Mouse (Mus musculus): ENCODE results near the gene Bdkrb1.
A peak's percentile ranks its signal among the peaks of the same experiment; 100 is the strongest.

The Bdkrb1 gene

GRCm38 (mm10) chr12:105598503-105598902 lies 4.4 kb upstream of the Bdkrb1 start:
- no peak for DNase-seq (ENCODE audit: low read depth, low spot score)

DNA sequence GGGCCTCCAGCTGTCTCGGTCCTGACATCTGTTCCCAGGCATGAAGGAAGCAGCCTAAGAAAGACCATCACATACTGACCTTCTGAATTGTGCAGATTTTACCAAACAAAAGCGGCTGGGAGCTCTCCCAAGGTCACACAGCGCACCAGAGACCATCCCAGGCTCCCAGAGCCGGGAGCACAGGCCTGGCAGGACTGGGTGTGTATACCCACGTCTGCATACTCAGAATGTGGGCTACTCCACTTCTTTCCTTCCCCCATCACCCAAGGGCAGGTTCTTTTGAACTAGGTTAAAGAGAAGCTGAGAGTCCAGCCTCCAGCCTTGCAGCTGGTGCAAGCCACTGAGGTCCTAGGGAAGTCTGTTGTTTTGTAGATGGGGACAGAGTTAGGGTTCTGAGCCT lies 3.8 kb upstream of the Bdkrb1 start:
- no peak for DNase-seq (ENCODE audit: low read depth, low spot score)

GRCm38 (mm10) chr12:105601586-105601985 lies 1.3 kb upstream of the Bdkrb1 start:
- DNase-seq (ENCODE audit: low read depth, low spot score), result no peak

GRCm38 (mm10) chr12:105603904-105604303 lies 1.0 kb downstream of the Bdkrb1 start:
- DNase-seq (ENCODE audit: low read depth, low spot score), result no peak

DNA sequence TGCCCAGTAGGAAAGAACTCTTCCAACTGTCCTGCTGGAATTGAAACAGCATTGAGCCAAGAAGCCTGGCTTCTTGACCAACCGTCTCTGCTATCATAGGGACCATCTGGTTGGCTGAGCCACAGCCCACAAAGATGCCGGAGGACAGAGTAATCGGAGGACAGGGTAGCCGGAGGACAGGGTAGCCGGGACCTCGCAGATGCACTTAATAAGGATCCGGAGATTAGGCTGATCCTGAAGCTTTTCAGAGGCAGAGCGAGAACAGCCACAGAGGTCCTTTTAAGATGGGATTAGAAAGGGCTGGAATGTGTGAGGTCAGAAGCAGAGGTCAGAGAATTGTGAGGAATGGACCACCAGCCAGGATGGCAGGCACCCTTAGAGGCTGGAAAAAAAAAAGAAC lies 2.3 kb downstream of the Bdkrb1 start:
- no peak for DNase-seq (ENCODE audit: low read depth, low spot score)

DNA sequence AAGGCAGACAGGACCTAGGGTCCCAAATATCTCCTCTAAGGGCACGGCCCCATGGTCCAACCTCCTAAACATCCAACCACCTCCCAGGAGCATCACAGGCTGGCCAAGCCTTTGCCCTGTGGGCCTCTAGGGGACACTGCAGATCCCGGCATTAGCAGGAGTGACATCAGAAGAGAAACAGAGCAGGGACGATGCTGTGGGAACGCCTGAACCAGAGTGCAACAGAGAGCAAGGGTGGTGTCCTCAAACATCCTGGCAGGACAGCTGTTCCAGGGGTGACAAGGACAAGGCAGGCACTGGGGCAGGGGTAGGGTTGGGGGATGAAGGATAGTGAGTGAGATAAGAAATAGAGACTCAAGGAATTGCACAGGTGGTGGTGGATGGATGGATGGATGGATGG lies 4.0 kb downstream of the Bdkrb1 start:
- no peak for DNase-seq (ENCODE audit: low read depth, low spot score)

DNA sequence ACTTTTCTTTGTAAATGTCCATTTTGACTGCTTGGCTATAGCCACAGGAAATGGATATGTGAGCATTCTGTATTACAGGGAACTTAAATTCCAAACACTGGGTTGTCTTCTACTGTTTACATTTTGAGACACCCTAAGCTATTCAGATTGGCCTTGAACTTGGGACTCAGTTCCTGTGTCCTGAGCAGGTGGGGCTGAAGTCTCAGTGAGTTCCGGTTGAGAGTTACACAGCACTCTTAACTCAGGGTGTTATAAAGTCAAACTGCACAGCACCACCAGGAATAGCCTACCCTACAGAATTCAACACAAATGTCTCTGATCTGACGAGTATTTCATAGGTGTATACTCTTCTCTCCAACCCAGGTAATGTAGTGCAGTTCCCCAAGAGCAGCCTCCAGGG lies 8.2 kb downstream of the Bdkrb1 start:
- DNase-seq (ENCODE audit: low read depth, low spot score), result no peak

DNA sequence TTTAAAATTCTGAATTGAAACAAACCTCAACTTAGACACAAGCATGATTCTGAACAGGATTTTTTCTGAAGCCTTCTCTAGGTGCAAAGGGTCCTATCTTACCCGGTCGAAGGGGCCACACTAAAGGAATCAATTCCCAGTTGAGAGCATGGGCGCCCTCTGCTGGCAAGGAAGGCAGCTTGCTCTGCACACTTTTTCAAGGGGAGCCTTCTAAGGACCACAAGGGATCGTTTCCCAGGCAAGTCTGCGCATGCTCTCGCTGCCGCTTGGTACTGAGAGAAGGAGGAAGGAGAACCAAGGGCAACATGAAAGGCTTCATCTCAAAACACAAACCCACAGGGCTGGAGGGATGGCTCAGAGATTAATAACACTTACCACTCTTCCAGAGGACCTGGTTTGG lies 8.9 kb downstream of the Bdkrb1 start:
- DNase-seq (ENCODE audit: low read depth, low spot score), result peak; percentile 61

- no peak for DNase-seq (ENCODE audit: low read depth, low spot score)
Measured at GRCm38 (mm10) chr12:105613559-105613958, 10.7 kb downstream of the Bdkrb1 start.

- DNase-seq (ENCODE audit: low read depth, low spot score), result no peak
Measured at GRCm38 (mm10) chr12:105622048-105622447, 19.2 kb downstream of the Bdkrb1 start.

DNA sequence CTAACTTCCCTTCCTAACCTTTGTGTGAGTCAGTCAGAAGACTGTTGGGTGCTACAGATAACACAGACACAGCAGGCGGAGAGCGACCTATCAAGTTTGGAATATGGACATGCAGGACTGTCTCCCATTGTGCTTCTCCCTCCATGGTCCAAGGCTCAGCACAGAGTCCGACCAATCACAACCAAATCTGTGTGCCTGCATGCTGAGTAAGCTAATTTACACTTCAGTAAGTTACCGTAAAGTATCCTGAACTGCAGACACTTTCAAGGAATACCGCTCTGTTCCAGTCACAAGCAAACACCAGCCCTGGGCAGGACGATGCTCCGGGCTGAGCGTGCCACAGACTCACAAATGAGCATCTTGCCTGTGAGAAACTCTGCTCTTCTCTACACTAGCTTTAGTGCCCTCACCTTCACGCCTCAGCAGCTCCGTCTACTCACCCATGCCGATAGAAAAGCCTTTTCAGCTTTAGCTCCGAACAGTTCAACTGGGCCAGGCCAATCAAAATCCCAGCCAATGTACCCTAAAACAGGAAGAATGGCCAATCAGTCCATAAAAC lies 20.2 kb downstream of the Bdkrb1 start:
- DNase-seq (ENCODE audit: low read depth, low spot score), result no peak

DNA sequence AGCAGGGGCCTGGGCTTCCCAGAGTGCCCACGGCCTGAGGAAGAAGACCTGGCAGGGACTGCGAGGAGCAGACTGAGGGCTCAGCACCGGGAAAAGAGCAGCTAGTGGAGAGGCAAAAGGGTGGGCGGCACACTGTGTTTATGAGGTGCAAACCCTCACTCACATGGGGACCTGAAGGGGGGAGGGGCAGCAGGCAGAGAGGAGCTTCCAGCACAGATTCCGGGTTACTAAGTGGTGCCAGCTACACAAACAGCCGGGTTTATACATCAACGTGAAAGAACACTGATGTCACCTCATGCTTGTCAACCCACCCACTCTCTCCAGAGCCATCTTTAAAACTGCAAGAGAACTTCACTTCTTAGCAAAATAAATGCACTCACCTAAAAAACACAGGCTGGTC lies 22.9 kb downstream of the Bdkrb1 start:
- no peak for DNase-seq (ENCODE audit: low read depth, low spot score)

DNA sequence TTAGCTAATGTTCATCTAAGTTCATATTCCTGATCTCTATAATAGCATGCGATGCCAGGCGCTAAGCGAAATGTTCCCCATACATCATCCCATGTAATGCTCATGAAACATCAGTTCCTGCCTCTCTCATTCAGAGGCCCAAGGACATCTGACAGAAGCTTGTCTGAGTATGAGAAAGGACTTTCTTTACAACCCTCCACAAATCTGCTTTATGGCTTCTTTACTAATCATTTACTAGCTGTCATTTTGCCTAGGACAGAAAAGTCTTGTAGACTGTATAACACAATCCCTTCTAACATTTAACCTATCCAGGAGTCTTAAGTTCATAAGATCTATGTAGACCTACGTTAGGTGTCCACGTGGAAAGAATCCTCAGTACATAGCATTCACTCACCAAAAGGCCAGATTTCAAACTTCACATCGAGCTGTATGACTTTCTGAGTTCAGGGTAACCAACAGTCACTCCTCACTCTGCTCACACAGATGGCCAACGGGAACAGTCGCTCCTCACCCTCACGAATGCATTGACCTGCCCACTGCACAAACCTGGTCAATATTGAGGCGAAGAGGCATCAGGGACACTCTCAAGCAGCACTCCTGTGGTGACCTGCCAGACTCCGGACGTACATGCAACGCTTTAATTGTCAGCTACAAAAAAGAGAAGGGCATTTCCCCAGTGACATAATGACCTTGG lies 31.6 kb downstream of the Bdkrb1 start:
- no peak for DNase-seq (ENCODE audit: low read depth, low spot score)

- DNase-seq (ENCODE audit: low read depth, low spot score), result no peak
Measured at GRCm38 (mm10) chr12:105636551-105636950, 33.7 kb downstream of the Bdkrb1 start.

- DNase-seq (ENCODE audit: low read depth, low spot score), result peak; percentile 10
Measured at GRCm38 (mm10) chr12:105637554-105637953, 34.7 kb downstream of the Bdkrb1 start.

DNA sequence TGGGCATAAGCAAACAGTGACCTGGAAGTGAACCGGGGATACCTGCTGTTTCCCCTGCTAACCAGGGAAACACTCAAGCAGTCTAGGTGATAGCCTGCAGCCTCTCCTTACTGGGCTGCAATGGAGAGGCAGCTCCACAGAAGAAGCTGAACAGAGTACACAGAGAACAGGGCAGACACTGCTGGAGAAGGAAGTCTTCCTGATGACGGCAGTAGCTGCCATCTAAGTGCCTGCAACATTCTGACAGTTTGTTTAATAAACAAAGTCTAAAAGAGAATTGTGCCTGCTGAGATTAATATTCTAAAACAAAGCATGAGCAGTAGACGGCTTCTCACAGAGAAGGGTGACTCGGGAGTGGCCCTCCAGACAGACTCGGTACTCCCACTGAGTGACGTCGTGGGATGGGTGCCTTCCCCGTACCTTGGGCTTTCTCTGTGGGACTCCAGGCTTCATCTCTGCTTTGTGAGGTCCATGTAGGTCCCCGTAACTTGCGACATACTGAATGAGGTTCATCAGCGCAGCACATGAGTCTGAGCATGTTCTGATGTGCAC lies 40.0 kb downstream of the Bdkrb1 start:
- DNase-seq (ENCODE audit: low read depth, low spot score), result no peak
